Mouse (Mus musculus) spleen, postnatal 0 days (tissue): ENCODE measurements around the gene Vmn2r42. TPM values are rescaled to one million over a fixed set of nuclear protein-coding genes. Genes with fewer than 3 reads are reported as not detected.

ENCODE experiments used
- polyA plus RNA-seq: library from polyadenylated mRNA; unstranded; fragments of >200 nt; fragmentation: Nextera tagmentation; extraction: Ambion mirVana; gene quantifications from 2 replicates; pipeline ENCODE4 v1.2.1, GENCODE M21; 2015

The Vmn2r42 gene
- not detected in 2 replicates for polyA plus RNA-seq

DNA sequence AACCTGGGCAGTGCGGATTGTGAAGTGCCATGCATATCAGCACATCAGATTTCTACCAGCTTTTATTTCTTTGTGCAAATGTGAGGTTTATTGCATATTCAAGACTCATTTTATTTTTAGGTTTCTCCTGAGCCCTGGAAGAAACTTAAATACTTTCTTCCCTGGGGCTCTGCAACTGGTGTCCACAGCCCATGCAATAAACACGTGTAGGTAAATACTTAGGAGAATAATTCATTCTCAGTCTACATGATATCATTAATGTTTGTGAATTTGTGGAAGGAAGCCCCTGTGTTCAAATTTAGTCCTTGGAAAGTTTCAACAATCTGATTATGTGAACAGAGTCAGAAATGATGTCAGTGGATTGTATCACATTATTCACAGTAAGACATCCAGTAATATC is at the start of gene Vmn2r42:
Vmn2r42 (minus strand) TSS at position 101 of the 400 bp plus-strand sequence.

GRCm38 (mm10) chr7:8161554-8161953 is 38.6 kb downstream of the Vmn2r42 start, which contains the start of gene Vmn2r41:
Vmn2r41 (minus strand) TSS chr7:8161654.

Other genes with a start within 250 kb of the Vmn2r42 start
- not detected in 2 replicates for gene Vmn2r41, start 38.7 kb downstream of the Vmn2r42 start, polyA plus RNA-seq
- gene Vmn2r43, start 60.3 kb upstream of the Vmn2r42 start, polyA plus RNA-seq, result not detected in 2 replicates
- gene Vmn2r44, start 183.0 kb upstream of the Vmn2r42 start, polyA plus RNA-seq, result not detected in 2 replicates